Mouse (Mus musculus): Measurements from ENCODE around the gene Fgfr2.
"Not testable (repeated sequence)": the region's sequence is repeated elsewhere in the genome, so short reads cannot be mapped to it uniquely, and the experiment has no call there.

Fgfr2 gene

DNA sequence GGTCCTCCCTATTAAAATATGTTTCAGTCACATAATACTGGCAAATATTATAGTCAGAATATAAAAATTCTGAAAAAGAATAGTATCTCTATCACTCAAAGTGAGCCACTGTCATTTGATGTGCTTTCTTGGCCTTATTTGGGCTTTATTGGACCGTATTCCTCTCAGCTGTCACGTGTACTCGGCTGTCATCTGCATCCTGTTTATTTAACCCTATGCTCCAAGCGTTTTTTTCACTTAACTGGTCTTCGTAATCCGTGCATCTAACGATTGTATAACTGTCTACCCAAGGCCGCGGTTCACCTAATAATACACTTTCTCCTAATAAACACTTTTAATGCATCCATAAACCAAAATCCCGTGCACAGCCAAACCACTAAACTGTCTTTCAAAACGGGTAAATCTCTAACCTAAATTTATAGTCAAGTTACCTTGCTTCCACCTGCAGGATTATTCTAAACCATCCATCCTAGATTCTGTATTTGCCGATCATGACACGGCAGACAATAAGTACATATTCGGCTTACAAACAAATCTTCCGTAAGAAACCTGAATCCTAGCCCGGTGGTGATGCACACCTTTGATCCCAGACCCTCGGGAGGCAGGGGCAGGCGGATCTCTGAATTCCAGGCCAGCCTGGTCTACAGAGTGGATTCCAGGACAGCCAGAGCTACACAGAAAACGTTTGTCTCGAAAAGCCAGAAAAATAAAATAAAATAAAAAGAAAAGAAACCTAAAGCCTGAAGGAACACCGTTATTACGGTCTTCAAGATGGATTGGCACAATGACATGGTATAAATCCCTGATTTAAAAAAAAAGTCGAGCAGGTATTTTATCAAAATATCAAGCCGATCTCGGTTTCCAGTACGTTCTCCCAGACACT is 2604.7 kb downstream of the Fgfr2 start:
- DNase-seq (ENCODE audit: extremely low spot score, low read depth, low spot score) = no peak

DNA sequence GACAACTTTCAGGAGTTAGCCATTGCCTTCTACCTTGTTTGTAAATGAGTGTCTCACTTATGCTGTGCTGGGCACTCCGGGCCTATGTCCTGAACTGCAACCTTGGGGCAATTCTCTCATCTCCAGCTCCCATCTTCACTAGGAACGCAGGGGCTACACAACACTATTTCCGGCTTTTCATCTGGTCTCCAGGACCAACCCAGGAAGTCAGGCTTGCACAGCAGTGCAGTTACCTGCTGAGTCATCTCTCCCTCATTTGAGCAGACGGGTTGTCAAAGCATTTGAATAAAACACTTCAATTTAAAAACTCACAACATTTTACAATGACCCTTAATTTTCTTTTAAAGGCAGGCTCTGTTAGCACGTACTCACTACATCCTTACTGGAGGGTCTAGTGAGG is 2612.9 kb downstream of the Fgfr2 start:
- DNase-seq (ENCODE audit: extremely low spot score, low read depth, low spot score) = no peak

- no peak for DNase-seq (ENCODE audit: extremely low spot score, low read depth, low spot score)
Measured at GRCm38 (mm10) chr7:130503006-130503405, 2620.1 kb downstream of the Fgfr2 start.

GRCm38 (mm10) chr7:130501499-130501898 is 2621.7 kb downstream of the Fgfr2 start:
- DNase-seq (ENCODE audit: extremely low spot score, low read depth, low spot score) = no peak

- no peak for DNase-seq (ENCODE audit: extremely low spot score, low read depth, low spot score)
Measured at GRCm38 (mm10) chr7:130493346-130493745, 2629.8 kb downstream of the Fgfr2 start.

DNA sequence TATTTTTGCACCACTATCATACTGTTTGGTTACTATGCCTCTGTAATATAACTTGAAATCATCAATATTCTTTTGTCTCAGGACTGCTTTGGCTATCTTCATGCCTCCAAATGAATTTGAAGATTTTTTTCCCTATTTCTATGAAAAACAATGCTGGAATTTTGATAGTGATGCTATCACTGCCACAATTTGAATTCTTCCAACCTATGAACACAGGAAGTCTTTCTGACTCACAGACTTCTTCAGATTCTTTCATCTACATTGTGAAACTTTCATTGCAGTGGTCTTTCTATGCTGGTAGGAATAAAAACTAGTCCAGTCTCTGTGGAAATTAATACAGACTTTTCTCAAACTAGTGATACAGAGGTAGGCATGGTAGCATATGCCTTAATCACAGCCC is 2631.1 kb downstream of the Fgfr2 start:
- DNase-seq (ENCODE audit: extremely low spot score, low read depth, low spot score) = no peak

DNA sequence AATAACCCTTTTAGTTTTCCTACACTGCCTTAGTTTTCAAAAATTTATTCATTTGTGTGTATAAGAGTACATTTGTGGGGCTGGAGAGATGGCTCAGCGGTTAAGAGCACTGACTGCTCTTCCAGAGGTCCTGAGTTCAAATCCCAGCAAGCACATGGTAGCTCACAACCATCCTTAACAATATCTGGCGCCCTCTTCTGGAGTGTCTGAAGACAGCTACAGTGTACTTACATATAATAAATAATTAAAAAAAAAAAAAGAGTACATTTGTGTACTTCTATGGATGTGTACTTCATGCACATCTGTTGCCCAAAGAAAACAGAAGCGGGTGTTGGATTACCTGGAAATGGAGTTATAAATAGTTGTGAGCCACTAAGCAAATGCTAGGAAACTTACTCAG is 2644.1 kb downstream of the Fgfr2 start:
- not testable (repeated sequence) for DNase-seq (ENCODE audit: extremely low spot score, low read depth, low spot score)

GRCm38 (mm10) chr7:130475970-130476369 is 2647.2 kb downstream of the Fgfr2 start:
- DNase-seq (ENCODE audit: extremely low spot score, low read depth, low spot score) = peak; percentile 35

DNA sequence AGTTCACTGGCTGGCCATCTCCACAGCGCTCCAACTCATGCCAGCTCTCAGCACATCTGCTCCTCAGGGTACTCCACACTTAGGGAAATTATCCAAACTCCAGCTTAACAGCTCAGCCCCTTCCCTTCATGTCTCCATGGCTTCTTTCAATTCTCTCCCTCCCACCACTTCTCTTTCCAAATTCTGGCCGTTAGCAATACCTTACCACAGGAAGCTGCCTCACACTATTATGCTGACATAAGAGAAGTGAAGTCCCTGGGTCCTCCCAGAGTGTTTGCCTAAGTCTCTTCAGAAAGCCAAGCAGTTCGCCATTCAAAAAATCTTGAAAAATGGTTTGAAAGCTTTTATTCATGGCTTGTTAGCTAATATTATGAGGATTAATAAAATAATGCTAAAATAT is 2649.3 kb downstream of the Fgfr2 start:
- no peak for DNase-seq (ENCODE audit: extremely low spot score, low read depth, low spot score)

DNA sequence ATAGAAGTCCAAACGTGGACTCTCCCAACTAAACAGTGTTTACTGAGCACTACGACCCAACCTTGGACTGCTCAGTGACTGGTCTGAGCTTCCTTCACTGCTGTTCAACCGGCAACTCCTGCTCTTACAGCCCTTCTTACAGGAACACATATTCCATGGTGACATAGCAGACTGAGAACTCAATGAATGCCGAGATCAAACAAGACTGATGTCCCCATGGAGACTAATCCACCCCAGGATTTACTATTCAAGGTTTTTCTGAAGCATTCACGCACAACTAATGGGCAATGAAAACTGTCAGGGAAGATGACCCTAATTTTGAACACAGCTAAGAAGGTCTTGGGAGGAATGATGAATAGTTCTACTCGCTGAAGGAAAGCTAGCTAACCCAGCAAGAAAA is 2650.5 kb downstream of the Fgfr2 start:
- DNase-seq (ENCODE audit: extremely low spot score, low read depth, low spot score) = no peak

DNA sequence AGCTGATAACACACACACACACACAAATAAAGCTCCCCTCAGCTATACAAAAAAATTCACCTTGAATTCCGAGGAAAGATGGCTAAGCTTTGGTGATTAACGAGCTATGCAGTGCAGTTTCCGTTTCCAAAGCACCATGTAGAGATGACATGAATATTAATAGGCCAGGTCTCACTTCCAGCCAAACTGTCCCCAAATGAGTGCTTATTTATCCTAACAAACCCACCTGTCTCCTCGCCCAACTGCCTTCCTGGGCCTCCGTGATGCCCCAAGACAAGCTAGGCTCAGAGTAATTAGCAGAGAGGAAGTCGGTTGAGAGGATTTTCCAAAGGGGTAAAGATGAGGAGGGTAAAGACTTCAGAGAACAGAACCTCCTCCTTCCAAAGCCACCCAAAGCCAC is 2652.1 kb downstream of the Fgfr2 start:
- no peak for DNase-seq (ENCODE audit: extremely low spot score, low read depth, low spot score)

DNA sequence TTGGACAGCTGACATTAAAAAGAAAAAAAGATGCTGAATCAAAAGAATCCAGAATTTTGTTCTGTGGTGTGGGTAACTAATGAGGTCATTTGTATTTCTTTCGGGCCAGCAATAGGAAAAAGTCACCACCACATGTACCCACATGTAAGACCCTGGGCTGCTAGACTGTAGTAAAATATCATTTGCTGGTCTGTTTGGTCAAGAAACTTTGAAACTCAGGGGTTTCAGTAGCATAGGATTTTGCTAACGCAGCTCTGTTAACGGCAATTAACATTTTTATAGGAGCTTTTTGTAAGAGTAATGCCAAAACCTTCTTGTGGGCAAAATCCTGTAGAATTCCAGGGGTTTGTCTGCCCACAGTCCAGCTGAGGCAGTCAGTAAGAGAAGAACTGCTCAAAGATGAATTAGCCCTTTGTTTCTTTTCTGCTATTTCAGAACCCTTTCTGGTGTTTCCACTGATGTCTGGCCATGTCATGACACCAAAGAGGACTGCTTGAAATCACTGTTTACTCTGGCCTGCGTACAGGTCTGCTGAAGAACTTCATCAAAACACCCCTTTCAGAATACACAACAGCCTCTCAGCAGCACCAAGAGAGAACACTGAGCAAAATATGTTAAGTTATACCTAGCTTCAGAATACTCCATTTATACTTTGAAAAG is 2667.4 kb downstream of the Fgfr2 start:
- no peak for DNase-seq (ENCODE audit: extremely low spot score, low read depth, low spot score)

DNA sequence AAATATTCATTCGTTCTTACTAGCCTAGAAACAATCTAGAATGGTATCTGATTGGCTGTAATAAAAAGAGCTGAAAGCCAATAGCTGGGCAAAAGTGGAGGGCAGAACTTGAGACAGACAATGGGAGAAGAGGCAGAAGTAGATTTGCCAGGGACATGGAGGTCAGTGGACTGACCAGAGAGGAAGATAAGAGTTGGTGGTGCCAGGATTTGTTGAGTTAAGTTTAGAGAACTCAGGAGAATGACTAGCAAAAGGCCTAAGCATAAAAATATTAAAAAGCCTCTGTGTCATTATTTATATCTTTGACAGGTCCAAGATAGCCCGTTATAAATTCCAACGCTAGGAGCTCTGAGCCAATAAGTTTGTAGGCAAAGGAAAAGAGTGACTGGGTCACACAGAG is 2668.9 kb downstream of the Fgfr2 start:
- no peak for DNase-seq (ENCODE audit: extremely low spot score, low read depth, low spot score)

GRCm38 (mm10) chr7:130435776-130436175 is 2687.4 kb downstream of the Fgfr2 start:
- DNase-seq (ENCODE audit: extremely low spot score, low read depth, low spot score) = no peak

DNA sequence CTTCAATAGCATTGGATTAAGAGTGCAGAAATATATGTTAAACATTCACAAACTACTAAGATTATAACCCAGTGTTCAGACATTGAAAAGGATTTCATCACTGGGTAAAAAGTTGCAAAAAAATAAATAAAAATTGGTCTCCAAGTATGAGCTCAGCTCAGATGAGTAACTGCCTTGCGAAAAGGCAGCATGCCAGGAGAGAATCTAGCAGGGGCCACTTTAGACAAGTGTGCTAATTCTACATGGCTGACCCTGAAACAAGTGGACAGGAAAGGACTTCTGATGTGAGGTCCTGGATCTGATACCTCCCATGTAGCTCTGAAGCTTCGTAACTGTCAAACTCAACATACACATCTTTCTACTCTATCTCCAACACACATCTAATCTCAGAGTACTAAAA is 2691.0 kb downstream of the Fgfr2 start:
- no peak for DNase-seq (ENCODE audit: extremely low spot score, low read depth, low spot score)

- DNase-seq (ENCODE audit: extremely low spot score, low read depth, low spot score) = peak; percentile 85
Measured at GRCm38 (mm10) chr7:130426586-130426985, 2696.6 kb downstream of the Fgfr2 start.

GRCm38 (mm10) chr7:130425991-130426390 is 2697.2 kb downstream of the Fgfr2 start:
- DNase-seq (ENCODE audit: extremely low spot score, low read depth, low spot score) = peak; percentile 41

DNA sequence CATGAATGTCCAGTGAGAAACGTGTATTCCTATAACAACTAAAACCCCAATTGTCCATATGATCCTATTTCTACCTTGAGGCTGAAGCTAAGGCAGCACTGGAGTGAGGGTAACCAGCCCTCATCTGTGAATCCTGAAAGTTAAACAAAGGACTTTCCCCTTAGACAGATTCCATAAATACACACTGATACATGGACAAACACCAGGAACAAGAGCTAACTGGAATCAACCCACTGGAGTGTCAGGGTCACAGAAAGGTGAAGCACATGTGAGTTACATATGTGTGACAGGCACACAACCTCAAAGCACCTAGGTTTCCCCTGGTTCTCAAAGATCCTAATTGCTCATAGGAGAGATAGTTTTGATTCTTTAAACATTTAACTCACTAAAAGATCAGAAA is 2703.2 kb downstream of the Fgfr2 start:
- DNase-seq (ENCODE audit: extremely low spot score, low read depth, low spot score) = no peak

GRCm38 (mm10) chr7:130407622-130408021 is 2715.5 kb downstream of the Fgfr2 start:
- DNase-seq (ENCODE audit: extremely low spot score, low read depth, low spot score) = no peak

DNA sequence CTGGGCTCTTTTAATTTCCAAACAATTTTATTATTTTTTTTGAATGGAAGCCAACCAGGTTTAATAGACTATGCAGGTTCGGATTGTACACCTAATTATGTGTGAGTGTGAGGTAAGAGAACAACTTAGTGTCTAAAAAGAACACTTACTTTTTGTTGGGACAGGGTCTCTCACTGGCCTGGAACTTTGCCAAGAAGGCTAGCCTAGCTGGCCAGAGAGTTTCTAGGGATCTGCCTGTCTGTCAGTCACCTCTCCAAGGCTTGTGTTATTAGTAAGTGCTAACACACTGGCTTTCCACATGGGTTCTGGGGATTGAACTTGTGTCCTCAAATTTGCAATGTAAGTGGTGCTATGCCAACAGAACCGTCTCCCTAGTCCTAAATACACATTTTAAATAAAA is 2719.8 kb downstream of the Fgfr2 start:
- no peak for DNase-seq (ENCODE audit: extremely low spot score, low read depth, low spot score)

DNA sequence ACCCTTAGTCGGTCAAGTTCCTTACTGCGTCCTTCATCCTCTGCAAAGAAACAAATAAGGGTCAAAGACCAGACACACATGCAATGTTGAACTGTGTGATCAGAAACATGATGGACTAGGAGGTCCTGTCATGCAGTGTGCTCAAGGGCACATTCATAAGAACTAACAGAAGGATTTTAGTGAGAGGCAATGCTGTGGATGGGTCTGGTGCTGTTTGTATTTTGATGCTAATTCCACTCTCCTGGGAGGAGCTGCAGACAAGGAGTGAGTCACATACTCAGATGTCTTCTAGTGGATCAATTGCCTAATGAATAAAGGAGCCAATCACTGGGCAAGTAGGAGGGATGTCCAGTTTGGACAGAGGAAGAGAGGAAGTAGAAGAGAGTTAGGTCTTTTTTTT is 2728.5 kb downstream of the Fgfr2 start:
- no peak for DNase-seq (ENCODE audit: extremely low spot score, low read depth, low spot score)

- not testable (repeated sequence) for DNase-seq (ENCODE audit: extremely low spot score, low read depth, low spot score)
Measured at GRCm38 (mm10) chr7:130390060-130390459, 2733.1 kb downstream of the Fgfr2 start.
